Mouse (Mus musculus) c-Kit-positive CD71-positive TER-119-positive erythroid progenitor cells, embryonic 14.5 days (primary cell): ENCODE results near the gene Dlx5.

Experiments
- DNase-seq: peaks from one replicate; pipeline ENCODE4 v3.0.0-alpha.2; 2013; ENCODE audit warnings: low spot score

Dlx5 gene

GRCm38 (mm10) chr6:6859111-6859949 is 22.6 kb downstream of the Dlx5 start:
- no peak for DNase-seq

GRCm38 (mm10) chr6:6858571-6858970 is 23.3 kb downstream of the Dlx5 start:
- no peak for DNase-seq

GRCm38 (mm10) chr6:6857766-6858165 is 24.1 kb downstream of the Dlx5 start:
- DNase-seq = no peak

GRCm38 (mm10) chr6:6856881-6857280 is 25.0 kb downstream of the Dlx5 start:
- DNase-seq = no peak

GRCm38 (mm10) chr6:6856316-6856715 is 25.6 kb downstream of the Dlx5 start:
- no peak for DNase-seq

GRCm38 (mm10) chr6:6855746-6856185 is 26.1 kb downstream of the Dlx5 start:
- no peak for DNase-seq

- no peak for DNase-seq
These were observed 26.8 kb downstream of the Dlx5 start for GRCm38 (mm10) chr6:6854902-6855745.

GRCm38 (mm10) chr6:6854176-6854575 is 27.7 kb downstream of the Dlx5 start:
- DNase-seq = no peak

GRCm38 (mm10) chr6:6852944-6853343 is 28.9 kb downstream of the Dlx5 start:
- DNase-seq = no peak

GRCm38 (mm10) chr6:6851166-6851565 is 30.7 kb downstream of the Dlx5 start:
- DNase-seq = no peak

- no peak for DNase-seq
These were observed 31.4 kb downstream of the Dlx5 start for GRCm38 (mm10) chr6:6850324-6851060.

GRCm38 (mm10) chr6:6849744-6850143 is 32.1 kb downstream of the Dlx5 start:
- DNase-seq = no peak

- no peak for DNase-seq
These were observed 33.3 kb downstream of the Dlx5 start for GRCm38 (mm10) chr6:6848541-6848940.

GRCm38 (mm10) chr6:6833301-6833700 is 48.6 kb downstream of the Dlx5 start:
- DNase-seq = no peak

- no peak for DNase-seq
These were observed 51.4 kb downstream of the Dlx5 start for GRCm38 (mm10) chr6:6830446-6830845.
